Mouse (Mus musculus): ENCODE data around the gene Pde4c.

The Pde4c gene

GRCm38 (mm10) chr8:70698310-70699109, 25.0 kb upstream of the Pde4c start, which contains the start of gene Jund:
TSS of gene Jund (plus strand) at chr8:70698949.
- peak; percentile 100 for DNase-seq

GRCm38 (mm10) chr8:70699116-70699833, 24.2 kb upstream of the Pde4c start:
- DNase-seq = peak; percentile 76

- peak; percentile 90 for DNase-seq
Observed at GRCm38 (mm10) chr8:70699834-70700554, 23.5 kb upstream of the Pde4c start.

- DNase-seq = peak; percentile 96
Observed at GRCm38 (mm10) chr8:70700555-70700922, 23.0 kb upstream of the Pde4c start.

GRCm38 (mm10) chr8:70701048-70701981, 22.2 kb upstream of the Pde4c start:
- no peak for DNase-seq

- no peak for DNase-seq
Observed at GRCm38 (mm10) chr8:70701982-70702841, 21.3 kb upstream of the Pde4c start.

- DNase-seq = no peak
Observed at GRCm38 (mm10) chr8:70702842-70703182, 20.7 kb upstream of the Pde4c start.

GRCm38 (mm10) chr8:70703287-70703686, 20.2 kb upstream of the Pde4c start, which contains the start of gene Iqcn:
TSS of gene Iqcn (plus strand) at chr8:70703457.
- DNase-seq = no peak

GRCm38 (mm10) chr8:70708281-70708680, 15.2 kb upstream of the Pde4c start:
- DNase-seq = no peak

GRCm38 (mm10) chr8:70709794-70710193, 13.7 kb upstream of the Pde4c start:
- no peak for DNase-seq

GRCm38 (mm10) chr8:70710296-70710695, 13.2 kb upstream of the Pde4c start:
- DNase-seq = peak; percentile 46

GRCm38 (mm10) chr8:70711041-70711440, 12.5 kb upstream of the Pde4c start:
- DNase-seq = no peak

GRCm38 (mm10) chr8:70713991-70714390, 9.5 kb upstream of the Pde4c start:
- no peak for DNase-seq

- no peak for DNase-seq
Observed at GRCm38 (mm10) chr8:70715086-70715485, 8.4 kb upstream of the Pde4c start.

GRCm38 (mm10) chr8:70716521-70717400, 6.8 kb upstream of the Pde4c start:
- DNase-seq = no peak

GRCm38 (mm10) chr8:70718297-70718696, 5.2 kb upstream of the Pde4c start, which contains the start of gene Gm3336:
TSS of gene Gm3336 (plus strand) at chr8:70718543.
- DNase-seq = peak; percentile 82

- DNase-seq = no peak
Observed at GRCm38 (mm10) chr8:70719796-70720270, 3.7 kb upstream of the Pde4c start.

GRCm38 (mm10) chr8:70720739-70721138, 2.8 kb upstream of the Pde4c start:
- peak; percentile 89 for DNase-seq

- DNase-seq = no peak
Observed at GRCm38 (mm10) chr8:70721601-70722000, 1.9 kb upstream of the Pde4c start.

GRCm38 (mm10) chr8:70724216-70724615, 696 bp downstream of the Pde4c start:
- DNase-seq = no peak
